Comparison of ENCODE assay signal across 18 mouse cellular contexts in the genomic region with DNA sequence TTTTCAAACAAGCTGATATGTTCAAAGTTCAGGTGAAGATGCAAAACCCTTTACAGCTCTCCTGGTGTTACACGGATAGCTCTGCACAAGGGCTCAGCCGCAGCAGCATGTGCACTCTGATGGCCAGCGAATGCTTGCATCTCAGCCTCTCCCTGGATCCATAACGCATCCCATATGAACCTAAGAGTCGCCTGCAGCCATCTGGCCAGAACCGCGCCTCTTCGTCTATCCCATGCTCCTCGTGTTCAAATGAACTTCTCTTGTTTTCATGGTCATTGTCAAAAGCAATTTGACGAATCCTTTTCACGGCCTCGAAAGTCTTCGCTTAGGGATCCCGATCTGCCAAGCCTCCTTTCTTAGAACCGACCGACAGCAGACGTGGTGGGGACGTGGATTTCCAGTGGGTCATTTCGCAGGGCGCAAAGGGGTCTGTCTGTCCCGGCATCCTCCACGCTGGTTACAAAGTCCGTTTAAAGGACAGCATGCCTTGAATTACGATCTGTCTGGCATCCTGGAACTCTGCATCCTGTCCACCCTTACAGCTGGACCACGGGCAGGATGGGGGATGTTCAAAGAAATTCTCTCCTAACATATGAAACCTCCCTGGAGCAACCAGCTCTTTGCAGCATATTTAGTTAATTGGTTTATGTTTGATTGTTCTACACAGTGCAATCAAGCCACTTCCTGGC. TPM values are rescaled to one million over a fixed set of nuclear protein-coding genes. Genes with fewer than 3 reads are reported as not detected.
DNase-seq lines count a peak whose midpoint lies in the region; ATAC-seq lines count a peak whose summit lies in the region.
"Had no signal": no experiment of that assay in that cellular context is flagged by ENCODE, and none has a peak within 500 bp of the region (broad histone marks: within the 10 kb centered on the region; RNA-seq: fewer than 3 reads in every experiment).

No protein-coding gene starts in this region.

- H3K4me2 ChIP-seq in embryonic facial prominence, embryonic 11.5 days (ENCODE audit: low read depth, low read length), result peak overlapping the region; percentile 10; the same call in 1 of the 2 replicates
- H3K4me2 ChIP-seq in limb, embryonic 13.5 days (replicated peaks), result peak overlapping the region; percentile 54
- H3K4me2 ChIP-seq: forebrain, embryonic 12.5 days; liver, embryonic 11.5 days; neural tube, embryonic 12.5 days had no signal

- no peak overlapping the region for H3K4me3 ChIP-seq in embryonic facial prominence, embryonic 11.5 days (ENCODE audit: low read depth, low read length)
- H3K4me3 ChIP-seq in limb, embryonic 13.5 days, result 0 out of 2 replicates have a peak overlapping the region, but pooled peaks have one; percentile 7
- H3K4me3 ChIP-seq: forebrain, embryonic 12.5 days; megakaryocyte, embryonic 14.5 days; neural tube, embryonic 12.5 days had no signal

- no peaks in the 10 kb centered on the region for H3K9me3 ChIP-seq in embryonic facial prominence, embryonic 11.5 days (replicated peaks; ENCODE audit: control insufficient read depth, low read length)
- no peaks in the 10 kb centered on the region for H3K9me3 ChIP-seq in limb, embryonic 13.5 days
- H3K9me3 ChIP-seq: forebrain, embryonic 12.5 days; megakaryocyte, embryonic 14.5 days; neural tube, embryonic 12.5 days had no signal

- H3K9ac ChIP-seq in embryonic facial prominence, embryonic 11.5 days (replicated peaks; ENCODE audit: low read length), result peak overlapping the region; percentile 13; the same call in 1 of the 2 replicates
- 0 out of 2 replicates have a peak overlapping the region, but pooled peaks have one; percentile 4 for H3K9ac ChIP-seq in limb, embryonic 13.5 days
- H3K9ac ChIP-seq: forebrain, embryonic 12.5 days; neural tube, embryonic 12.5 days had no signal

- no peaks in the 10 kb centered on the region for H3K36me3 ChIP-seq in embryonic facial prominence, embryonic 11.5 days (replicated peaks; ENCODE audit: control insufficient read depth, insufficient read depth, low read depth, low read length)
- no peaks in the 10 kb centered on the region for H3K36me3 ChIP-seq in limb, embryonic 13.5 days
- H3K36me3 ChIP-seq: forebrain, embryonic 12.5 days; neural tube, embryonic 12.5 days had no signal

- H3K27me3 ChIP-seq in embryonic facial prominence, embryonic 11.5 days (ENCODE audit: control insufficient read depth, insufficient read depth, low read length), result no peaks in the 10 kb centered on the region
- H3K27me3 ChIP-seq in limb, embryonic 13.5 days, result no peaks in the 10 kb centered on the region
- H3K27me3 ChIP-seq: forebrain, embryonic 12.5 days; neural tube, embryonic 12.5 days had no signal

- ATAC-seq in embryonic facial prominence, embryonic 11.5 days (replicated peaks; ENCODE audit: insufficient number of reproducible peaks, low FRiP score, low TSS enrichment, low read depth), result no peak
- ATAC-seq in limb, embryonic 13.5 days (ENCODE audit: low FRiP score, low read depth), result no peak
- ATAC-seq: inflammation-experienced regulatory T-cells, adult 6 months had no signal

- peak; percentile 45 for DNase-seq in embryo, embryonic 11 days
- no peak for DNase-seq in embryo, embryonic 10.5 days (ENCODE audit: low spot score)
- DNase-seq in kidney, postnatal 10 days, result peak; percentile 40
- no peak for DNase-seq in kidney, adult 11 months
- DNase-seq in embryonic facial prominence, embryonic 11.5 days (ENCODE audit: low spot score), result peak; percentile 65
- no peak for DNase-seq in frontal cortex, adult 2 months (ENCODE audit: extremely low spot score in 1 of 2, low spot score in 1 of 2)
- no peak for DNase-seq in layer of hippocampus, adult 11-12 months (ENCODE audit: low spot score)
- DNase-seq: cerebellum, adult 9-11 months; gastrocnemius, postnatal 25 days; lung, postnatal 10 days; right cerebral cortex, postnatal 25 days; thymus, postnatal 4 days had no signal

- H3K4me1 ChIP-seq in embryonic facial prominence, embryonic 11.5 days (ENCODE audit: control insufficient read depth, insufficient read depth, low read length), result no peaks in the 10 kb centered on the region
- peaks cover 10% of the 10 kb centered on the region for H3K4me1 ChIP-seq in limb, embryonic 13.5 days
- H3K4me1 ChIP-seq: forebrain, embryonic 12.5 days; megakaryocyte, embryonic 14.5 days; neural tube, embryonic 12.5 days had no signal

- peak overlapping the region; percentile 41 for H3K27ac ChIP-seq in embryonic facial prominence, embryonic 11.5 days (replicated peaks; ENCODE audit: low read depth, low read length)
- peak overlapping the region; percentile 1; the same call in 1 of the 2 replicates for H3K27ac ChIP-seq in limb, embryonic 13.5 days
- H3K27ac ChIP-seq: forebrain, embryonic 12.5 days; neural tube, embryonic 12.5 days had no signal

- WGBS in embryonic facial prominence, embryonic 11.5 days, result 43% methylated on average over 25 of the region's 25 CpGs
- 22% methylated on average over 25 of the region's 25 CpGs for WGBS in limb, embryonic 13.5 days

RNA-seq across cellular contexts. Expression of a gene that starts 12.0 kb away (rescaled TPM):
- polyA plus RNA-seq in embryonic facial prominence, embryonic 11.5 days (2014; fragmentation: Nextera tagmentation; extraction: Ambion mirVana), result 63.0 and 67.1 TPM in 2 replicates
- polyA plus RNA-seq in limb, embryonic 13.5 days (2015; fragmentation: Nextera tagmentation; extraction: Ambion mirVana), result 136 and 141 TPM in 2 replicates
- polyA plus RNA-seq in frontal cortex, adult 2 months (2012; rRNA removed), result 11.3 and 11.6 TPM in 2 replicates
- polyA plus RNA-seq: inflammation-experienced regulatory T-cells, adult 6 months had no signal

RNA-seq across cellular contexts. Expression of a gene that starts 13.0 kb away (rescaled TPM):
- polyA plus RNA-seq in embryonic facial prominence, embryonic 11.5 days (2014; fragmentation: Nextera tagmentation; extraction: Ambion mirVana), result 72.5 and 83.4 TPM in 2 replicates
- polyA plus RNA-seq in limb, embryonic 13.5 days (2015; fragmentation: Nextera tagmentation; extraction: Ambion mirVana), result 60.4 and 65.8 TPM in 2 replicates
- polyA plus RNA-seq in frontal cortex, adult 2 months (2012; rRNA removed), result 77.4 and 82.5 TPM in 2 replicates

RNA-seq across cellular contexts. Expression of a gene that starts 58.1 kb away (rescaled TPM):
- 298 and 318 TPM in 2 replicates for polyA plus RNA-seq in embryonic facial prominence, embryonic 11.5 days (2014; fragmentation: Nextera tagmentation; extraction: Ambion mirVana)
- 263 and 274 TPM in 2 replicates for polyA plus RNA-seq in limb, embryonic 13.5 days (2015; fragmentation: Nextera tagmentation; extraction: Ambion mirVana)
- 394 and 432 TPM in 2 replicates for polyA plus RNA-seq in frontal cortex, adult 2 months (2012; rRNA removed)

Comparison
In these comparisons a context has a peak if more than half of its experiments do, and no peak if none do; other contexts are left out.
1. DNase-seq: peak in embryo, embryonic 11 days (single experiment), kidney, postnatal 10 days (single experiment) and embryonic facial prominence, embryonic 11.5 days (single experiment); none in embryo, embryonic 10.5 days (single experiment), kidney, adult 11 months (single experiment), frontal cortex, adult 2 months (0 of 2) and layer of hippocampus, adult 11-12 months (single experiment).